Comparison of ENCODE assay signal across 21 mouse cellular contexts in genomic region chr8:47729324-47729723, GRCm38 (mm10). TPM values are rescaled to one million over a fixed set of nuclear protein-coding genes. Genes with fewer than 3 reads are reported as not detected.
A peak's percentile ranks its signal among the peaks of the same experiment; 100 is the strongest.
DNase-seq lines count a peak whose midpoint lies in the region; ATAC-seq and TF ChIP-seq lines count a peak whose summit lies in the region.
"Had no signal": no experiment of that assay in that cellular context is flagged by ENCODE, and none has a peak within 500 bp of the region (broad histone marks: within the 10 kb centered on the region; RNA-seq: fewer than 3 reads in every experiment).

No protein-coding gene starts in this region.

- H3K27me3 ChIP-seq in MEL (ENCODE audit: control insufficient read depth in 1 of 2, insufficient read depth in 2 of 2, low read length in 2 of 2): no peaks in the 10 kb centered on the region; a peak in 1 of 4 replicates
- 0 out of 2 replicates have a peak, but pooled peaks cover 5% of the 10 kb centered on the region for H3K27me3 ChIP-seq in liver, embryonic 12.5 days (replicated peaks)
- H3K27me3 ChIP-seq: CH12.LX had no signal

- no peak for ATAC-seq in liver, embryonic 12.5 days
- ATAC-seq: activated CD4-positive, CD25-positive, alpha-beta regulatory T cell, adult 4 months; CD4-positive, CD25-positive, alpha-beta regulatory T cell, adult 4 months; Patski had no signal

- no peak for TF ChIP-seq RAD21 in MEL (IDR thresholded peaks at IDR 0.05; ENCODE audit: low read depth, low read length)

- H3K4me3 ChIP-seq in MEL (ENCODE audit: control insufficient read depth in 1 of 2, insufficient read depth in 1 of 2, low read depth in 2 of 2, low read length in 2 of 2): no peak overlapping the region
- no peak overlapping the region for H3K4me3 ChIP-seq in liver, embryonic 12.5 days

- no peak for TF ChIP-seq EP300 in MEL (IDR thresholded peaks at IDR 0.05; ENCODE audit: low read depth in 1 of 2, low read length in 2 of 2)

- H3K36me3 ChIP-seq in MEL (ENCODE audit: control insufficient read depth in 1 of 2, insufficient read depth in 2 of 2, low read length in 2 of 2): peaks cover 0 to 3% of the 10 kb centered on the region in 2 experiments; a peak in 2 of 4 replicates
- H3K36me3 ChIP-seq in liver, embryonic 12.5 days: no peaks in the 10 kb centered on the region
- H3K36me3 ChIP-seq: G1E had no signal

- H3K4me1 ChIP-seq in MEL (ENCODE audit: control insufficient read depth in 1 of 2, insufficient read depth in 2 of 2, low read length in 2 of 2): peaks cover 0 to 9% of the 10 kb centered on the region in 2 experiments; a peak in 2 of 4 replicates
- no peaks in the 10 kb centered on the region for H3K4me1 ChIP-seq in liver, embryonic 12.5 days

- H3K27ac ChIP-seq in MEL (ENCODE audit: control insufficient read depth, low read depth, low read length): no peak overlapping the region
- no peak overlapping the region for H3K27ac ChIP-seq in liver, embryonic 12.5 days

- H3K9me3 ChIP-seq in MEL (replicated peaks; ENCODE audit: insufficient read depth, low read length): no peaks in the 10 kb centered on the region
- no peaks in the 10 kb centered on the region for H3K9me3 ChIP-seq in liver, embryonic 12.5 days (replicated peaks)
- H3K9me3 ChIP-seq: G1E had no signal

- no peak for TF ChIP-seq POLR2A in MEL (IDR thresholded peaks at IDR 0.05; ENCODE audit: control insufficient read depth in 1 of 2, insufficient read depth in 1 of 2, low read depth in 1 of 2, low read length in 2 of 2, poor library complexity in 1 of 2)

- DNase-seq in MEL (ENCODE audit: low read depth, low spot score): peak; percentile 60
- peak; percentile 52 for DNase-seq in MEL-GATA-1-ER (ENCODE audit: extremely low read depth, low read depth)
- DNase-seq in spleen, postnatal 4 days (ENCODE audit: low spot score in 2 of 2): no peak
- DNase-seq: adrenal gland, adult 2 months; adrenal gland, adult 8-10 months; adrenal gland, postnatal 10 days; adrenal gland, postnatal 14 days; adrenal gland, postnatal 25 days; adrenal gland, postnatal 36 days; B cell, adult 2 months; cerebellum, adult 11 months; cerebellum, adult 11-12 months; cerebellum, adult 18-20 months; cerebellum, adult 2 months; cerebellum, adult 8-10 months had no signal

- H3K9ac ChIP-seq in MEL (ENCODE audit: control insufficient read depth, low read depth, low read length, poor library complexity, severe bottlenecking): no peak overlapping the region
- H3K9ac ChIP-seq in liver, embryonic 12.5 days: no peak overlapping the region

- TF ChIP-seq CTCF in MEL (IDR thresholded peaks at IDR 0.05 in 2 of 3, conservative IDR thresholded peaks at IDR 0.05 in 1 of 3; ENCODE audit: control insufficient read depth in 1 of 3, insufficient read depth in 1 of 3, low read depth in 2 of 3, low read length in 3 of 3, poor library complexity in 1 of 3, severe bottlenecking in 1 of 3): no peak

- H3K79me2 ChIP-seq in MEL (ENCODE audit: control insufficient read depth, insufficient read depth, low read length, poor library complexity): no peaks in the 10 kb centered on the region

- H3K4me2 ChIP-seq in liver, embryonic 12.5 days: no peak overlapping the region

- WGBS in liver, embryonic 12.5 days (ENCODE audit: insufficient replicate concordance): 55% methylated on average over 7 of the region's 7 CpGs

TF ChIP-seq in MEL, 35 proteins besides CTCF, POLR2A, EP300 and RAD21:
- TF ChIP-seq ETS1 (IDR thresholded peaks at IDR 0.05; ENCODE audit: low read depth, low read length): peak; percentile 58
- peak; percentile 49 for TF ChIP-seq GATA1 (IDR thresholded peaks at IDR 0.05; ENCODE audit: low read depth, low read length)
- no peak for TF ChIP-seq MAFK (IDR thresholded peaks at IDR 0.05; ENCODE audit: borderline replicate concordance, low read depth, low read length)
- no peak for TF ChIP-seq MYC (IDR thresholded peaks at IDR 0.05; ENCODE audit: low read depth, low read length)
- TF ChIP-seq RCOR1 (IDR thresholded peaks at IDR 0.05; ENCODE audit: low read depth, low read length): peak; percentile 19; the same call in 1 of the 2 replicates

RNA-seq across cellular contexts. Expression of gene Cdkn2aip, which starts 15.6 kb away (rescaled TPM):
- total RNA-seq in MEL (2012; rRNA removed): 12.4 and 14.1 TPM in 2 replicates
- 100 to 1,000 TPM in 1 of 2 experiments, 10 to 100 TPM in 1; 13.5 to 101 TPM for polyA plus RNA-seq in MEL (2012; ENCODE audit: insufficient read depth in 1 of 2, insufficient read length in 2 of 2, low read depth in 1 of 2, low replicate concordance in 2 of 2, missing spikeins in 1 of 2)
- 17.1 and 18.4 TPM in 2 replicates for polyA plus RNA-seq in liver, embryonic 12.5 days (2016; fragmentation: Nextera tagmentation; extraction: Ambion mirVana)

RNA-seq across cellular contexts. Expression of gene Ing2, which starts 54.0 kb away (rescaled TPM):
- 17.9 and 18.6 TPM in 2 replicates for total RNA-seq in MEL (2012; rRNA removed)
- polyA plus RNA-seq in MEL (2012; ENCODE audit: insufficient read depth in 1 of 2, insufficient read length in 2 of 2, low read depth in 1 of 2, low replicate concordance in 2 of 2, missing spikeins in 1 of 2): 100 to 1,000 TPM in 1 of 2 experiments, 10 to 100 TPM in 1; 61.7 to 363 TPM
- 14.9 and 15.1 TPM in 2 replicates for polyA plus RNA-seq in liver, embryonic 12.5 days (2016; fragmentation: Nextera tagmentation; extraction: Ambion mirVana)

Comparison
In these comparisons a context has a peak if more than half of its experiments do, and no peak if none do; other contexts are left out.
1. DNase-seq: peak in MEL (single experiment) and MEL-GATA-1-ER (single experiment); none in spleen, postnatal 4 days (0 of 2).